Mouse (Mus musculus) cortical plate, adult 2 months (tissue): ENCODE measurements around the gene Micu1.

Source experiments
- CTCF ChIP-seq: fragments of 200-500 bp; IDR thresholded peaks from 2 replicates; pipeline ENCODE4 v1.5.1; 2011; ENCODE audit warnings: mild to moderate bottlenecking, control low read depth, low read length; ENCODE audit not compliant: insufficient read depth; ENCODE audit errors: extremely low read depth
- POLR2A ChIP-seq: fragments of 200-500 bp; IDR thresholded peaks from 2 replicates; pipeline ENCODE4 v1.6.1; 2011; ENCODE audit warnings: mild to moderate bottlenecking, low read length, control low read depth; ENCODE audit not compliant: insufficient read depth; ENCODE audit errors: extremely low read depth

GRCm38 (mm10) chr10:59706991-59707546, 4.8 kb downstream of the Micu1 start:
- no peak for TF ChIP-seq CTCF
- no peak for TF ChIP-seq POLR2A
